Mouse (Mus musculus) liver, embryonic 13.5 days (tissue): ENCODE measurements around the gene Fam117a. TPM values are rescaled to one million over a fixed set of nuclear protein-coding genes. Genes with fewer than 3 reads are reported as not detected.

Source experiments
- ATAC-seq: fragments of 200-750 bp; cut with Nextera tagmentation; 2 replicates; pipeline ENCODE4 v1.8.0; 2017; ENCODE audit warnings: low read depth, mild to moderate bottlenecking, moderate number of reproducible peaks, moderate library complexity
- DNase-seq: peaks from one replicate; pipeline ENCODE4 v3.0.0; 2022
- H3K27ac ChIP-seq: fragments of 300-500 bp; sonication (generic); 2 replicates; pipeline ENCODE4 v1.5.1; 2015; ENCODE audit warnings: moderate library complexity, mild to moderate bottlenecking, inconsistent platforms
- H3K27me3 ChIP-seq: fragments of 300-500 bp; sonication (generic); 2 replicates; pipeline ENCODE4 v1.6.1; 2015; ENCODE audit warnings: mild to moderate bottlenecking, inconsistent platforms
- H3K36me3 ChIP-seq: fragments of 300-500 bp; sonication (generic); 2 replicates; pipeline ENCODE4 v1.6.1; 2015; ENCODE audit warnings: mild to moderate bottlenecking, inconsistent platforms
- H3K4me1 ChIP-seq: fragments of 300-500 bp; sonication (generic); replicated peaks from 2 replicates; pipeline ENCODE4 v1.6.1; 2015; ENCODE audit warnings: inconsistent platforms
- H3K4me2 ChIP-seq: fragments of 300-500 bp; sonication (generic); 2 replicates; pipeline ENCODE4 v1.6.1; 2015; ENCODE audit warnings: inconsistent platforms, mild to moderate bottlenecking, moderate library complexity
- H3K4me3 ChIP-seq: fragments of 300-500 bp; sonication (generic); replicated peaks from 2 replicates; pipeline ENCODE4 v1.5.1; 2015; ENCODE audit warnings: mild to moderate bottlenecking, inconsistent platforms
- H3K9ac ChIP-seq: fragments of 300-500 bp; sonication (generic); 2 replicates; pipeline ENCODE4 v1.6.1; 2015; ENCODE audit warnings: mild to moderate bottlenecking, inconsistent platforms
- H3K9me3 ChIP-seq: fragments of 300-500 bp; sonication (generic); replicated peaks from 2 replicates; pipeline ENCODE4 v1.6.1; 2016; ENCODE audit warnings: inconsistent platforms
- WGBS: fragments of 180-500 bp; shearing (Covaris S2); methylation state at CpG from one replicate; pipeline ENCODE4 v1.1.7; 2015; ENCODE audit not compliant: insufficient replicate concordance; 5-methylcytosine and 5-hydroxymethylcytosine counted together
- polyA plus RNA-seq: library from polyadenylated mRNA; unstranded; fragments of >200 nt; fragmentation: Nextera tagmentation; extraction: Ambion mirVana; gene quantifications from 2 replicates; pipeline ENCODE4 v1.2.1, GENCODE M21; 2015

The Fam117a gene
- 58.0 and 64.5 TPM in 2 replicates for polyA plus RNA-seq

GRCm38 (mm10) chr11:95336568-95337128, at the start of gene Fam117a:
Fam117a (plus strand) TSS chr11:95337018.
- Histone ChIP-seq H3K9ac (peak within 1 kb of the TSS; percentile 100), H3K4me1 (peaks cover 86% of the 10 kb centered on the region), H3K27ac (peak within 1 kb of the TSS; percentile 100), H3K9me3 (no peaks in the 10 kb centered on the region), H3K27me3 (no peaks in the 10 kb centered on the region), H3K4me2 (peak within 1 kb of the TSS; percentile 86), H3K4me3 (peak within 1 kb of the TSS; percentile 100), H3K36me3 (peaks cover 18% of the 10 kb centered on the region)
- DNase-seq, result peak; percentile 85
- WGBS, result 0% methylated on average over 24 of the region's 27 CpGs
- ATAC-seq, result peak; percentile 78

- no peak overlapping the region for H3K27ac ChIP-seq
- peaks cover 2% of the 10 kb centered on the region; the same call in 1 of the 2 replicates for H3K4me1 ChIP-seq
- H3K4me2 ChIP-seq, result no peak overlapping the region
- no peaks in the 10 kb centered on the region for H3K27me3 ChIP-seq
- 43% methylated on average over 4 of the region's 4 CpGs for WGBS
- no peak overlapping the region for H3K9ac ChIP-seq
- no peak for DNase-seq
- no peak for ATAC-seq
- H3K36me3 ChIP-seq, result peaks cover 92% of the 10 kb centered on the region
- H3K9me3 ChIP-seq, result no peaks in the 10 kb centered on the region
- no peak overlapping the region for H3K4me3 ChIP-seq
These were observed 44.8 kb upstream of the Fam117a start for GRCm38 (mm10) chr11:95291998-95292397.

DNA sequence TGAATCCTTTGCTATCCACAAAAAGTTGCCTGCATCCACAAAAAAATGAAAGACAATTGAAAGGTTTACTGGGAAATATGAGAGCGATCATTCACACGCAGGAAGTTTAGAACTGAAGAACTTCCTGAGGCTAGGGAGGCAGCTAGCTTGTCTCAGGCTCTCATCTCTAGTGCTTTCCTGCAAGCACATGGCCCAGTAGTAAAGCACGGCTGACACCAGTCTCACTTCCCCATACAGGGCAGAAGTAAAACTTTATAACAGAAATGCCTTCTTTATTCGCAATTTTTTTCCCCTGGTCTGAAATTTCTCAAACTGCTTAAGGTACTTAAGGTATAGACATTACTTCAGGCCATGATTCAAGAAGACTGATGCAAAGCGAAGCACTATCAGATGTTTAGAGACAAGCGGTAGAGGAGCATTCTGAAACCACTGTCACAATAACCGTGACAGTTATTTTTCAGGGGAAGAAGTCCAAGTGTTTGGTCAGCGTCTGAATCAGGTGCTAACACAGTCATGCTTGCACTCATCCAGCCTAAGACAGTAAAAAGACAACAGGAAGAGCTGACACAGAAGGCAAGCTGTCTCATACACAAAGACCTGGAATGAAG, 43.7 kb upstream of the Fam117a start:
- Histone ChIP-seq H3K4me3 (no peak overlapping the region), H3K9me3 (no peaks in the 10 kb centered on the region), H3K27me3 (no peaks in the 10 kb centered on the region), H3K4me1 (peaks cover 2% of the 10 kb centered on the region; the same call in 1 of the 2 replicates), H3K9ac (no peak overlapping the region), H3K36me3 (peaks cover 92% of the 10 kb centered on the region), H3K27ac (peak overlapping the region; percentile 41), H3K4me2 (no peak overlapping the region)
- no peak for ATAC-seq
- no peak for DNase-seq
- 43% methylated on average over 8 of the region's 8 CpGs for WGBS

DNA sequence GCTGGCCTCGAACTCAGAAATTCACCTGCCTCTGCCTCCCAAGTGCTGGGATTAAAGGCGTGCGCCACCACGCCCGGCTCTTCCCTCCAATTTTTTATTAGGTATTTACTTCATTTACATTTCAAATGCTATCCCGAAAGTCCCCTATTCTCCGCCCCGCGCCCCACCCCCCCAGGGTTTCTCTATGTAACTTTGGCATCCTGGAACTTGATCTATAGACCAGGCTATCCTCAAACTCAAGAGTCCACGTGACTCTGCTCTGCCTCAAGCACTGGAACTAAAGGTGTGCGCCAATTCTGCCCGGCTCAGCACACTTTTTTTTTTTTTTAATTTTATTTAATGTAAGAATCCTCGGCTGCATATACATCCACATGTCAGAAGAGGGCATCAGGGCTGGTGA, 41.1 kb upstream of the Fam117a start:
- H3K4me2 ChIP-seq, result no peak overlapping the region
- no peaks in the 10 kb centered on the region for H3K9me3 ChIP-seq
- H3K4me3 ChIP-seq, result no peak overlapping the region
- peaks cover 91% of the 10 kb centered on the region for H3K36me3 ChIP-seq
- no peak overlapping the region for H3K9ac ChIP-seq
- no peaks in the 10 kb centered on the region for H3K27me3 ChIP-seq
- DNase-seq (no peak), ATAC-seq (no peak)
- 94% methylated on average over 13 of the region's 13 CpGs for WGBS
- H3K27ac ChIP-seq, result no peak overlapping the region
- peaks cover 8% of the 10 kb centered on the region; the same call in 1 of the 2 replicates for H3K4me1 ChIP-seq

DNA sequence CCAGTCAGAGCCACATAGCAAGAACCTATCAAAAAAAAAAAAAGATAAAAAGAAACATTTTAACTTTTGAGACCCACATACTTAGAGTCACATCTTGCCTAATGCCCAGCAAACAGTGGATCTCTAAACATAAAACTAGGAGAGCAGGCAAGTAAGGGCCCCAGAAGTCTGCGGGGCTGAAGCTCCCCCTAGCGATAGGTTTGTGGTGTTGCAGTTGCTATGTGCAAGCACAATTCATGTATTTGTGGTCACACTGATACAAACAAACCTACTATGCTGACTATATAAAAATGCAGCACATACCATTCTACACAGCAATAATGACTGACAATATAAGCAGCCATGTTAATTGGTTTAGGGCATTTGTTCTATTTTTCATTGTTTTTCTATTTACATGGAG, 38.7 kb upstream of the Fam117a start:
- H3K9me3 ChIP-seq, result no peaks in the 10 kb centered on the region
- no peak overlapping the region for H3K27ac ChIP-seq
- no peak overlapping the region for H3K4me3 ChIP-seq
- H3K36me3 ChIP-seq, result peaks cover 91% of the 10 kb centered on the region
- H3K4me1 ChIP-seq, result peaks cover 8% of the 10 kb centered on the region; the same call in 1 of the 2 replicates
- no peak for DNase-seq
- H3K27me3 ChIP-seq, result no peaks in the 10 kb centered on the region
- no peak overlapping the region for H3K4me2 ChIP-seq
- WGBS, result 7% methylated on average over 2 of the region's 2 CpGs
- H3K9ac ChIP-seq, result no peak overlapping the region
- no peak for ATAC-seq

DNA sequence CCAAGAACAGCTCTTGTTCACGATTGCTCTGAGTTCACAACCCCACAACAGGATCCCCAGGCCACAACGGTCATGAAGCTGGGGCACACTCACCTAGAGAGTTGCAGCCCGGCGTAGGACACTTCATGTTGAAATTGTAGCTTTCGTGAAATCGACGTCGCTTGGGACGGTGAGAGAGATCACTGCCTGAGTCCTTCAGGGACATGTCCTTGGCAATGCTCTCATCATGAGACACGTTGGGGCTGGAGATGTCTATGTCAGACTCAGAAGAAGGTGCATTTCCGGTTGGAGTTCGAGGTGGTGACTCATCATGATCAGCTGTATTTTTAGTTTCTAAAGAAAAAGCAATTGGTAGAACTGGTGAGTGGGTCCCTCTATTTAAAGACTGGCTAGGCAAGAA, 36.9 kb upstream of the Fam117a start:
- no peak overlapping the region for H3K4me2 ChIP-seq
- DNase-seq (no peak), ATAC-seq (no peak)
- no peaks in the 10 kb centered on the region for H3K9me3 ChIP-seq
- no peaks in the 10 kb centered on the region for H3K27me3 ChIP-seq
- H3K9ac ChIP-seq, result no peak overlapping the region
- WGBS, result 86% methylated on average over 12 of the region's 12 CpGs
- H3K36me3 ChIP-seq, result peaks cover 91% of the 10 kb centered on the region
- 0 out of 2 replicates have a peak, but pooled peaks cover 6% of the 10 kb centered on the region for H3K4me1 ChIP-seq
- no peak overlapping the region for H3K27ac ChIP-seq
- H3K4me3 ChIP-seq, result no peak overlapping the region

- no peak overlapping the region for H3K27ac ChIP-seq
- H3K36me3 ChIP-seq, result peaks cover 95% of the 10 kb centered on the region
- DNase-seq, result no peak
- H3K9ac ChIP-seq, result no peak overlapping the region
- H3K27me3 ChIP-seq, result no peaks in the 10 kb centered on the region
- no peak for ATAC-seq
- no peak overlapping the region for H3K4me3 ChIP-seq
- H3K4me2 ChIP-seq, result no peak overlapping the region
- WGBS, result 88% methylated on average over 3 of the region's 3 CpGs
- H3K4me1 ChIP-seq, result peaks cover 11% of the 10 kb centered on the region; the same call in 1 of the 2 replicates
- no peaks in the 10 kb centered on the region for H3K9me3 ChIP-seq
These were observed 35.0 kb upstream of the Fam117a start for GRCm38 (mm10) chr11:95301772-95302171.

DNA sequence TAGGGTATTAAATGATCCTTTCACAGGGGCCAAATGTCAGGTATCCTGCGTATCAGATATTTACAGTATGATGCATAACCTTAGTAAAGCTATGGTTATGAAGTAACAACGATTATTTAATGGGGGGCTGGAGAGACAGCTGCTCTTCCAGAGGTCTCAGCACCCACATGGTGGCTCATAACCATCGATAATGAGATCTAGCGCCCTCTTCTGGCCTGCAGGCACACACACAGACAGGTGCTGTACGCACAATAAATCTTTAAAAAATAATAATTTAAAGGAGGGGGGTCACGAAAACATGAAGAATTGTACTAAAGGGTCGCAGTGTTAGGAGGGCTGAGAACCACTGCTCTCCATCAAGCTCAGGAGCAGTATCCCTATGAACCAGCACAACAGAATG, 31.2 kb upstream of the Fam117a start:
- Histone ChIP-seq H3K27ac (no peak overlapping the region), H3K4me1 (peaks cover 28% of the 10 kb centered on the region), H3K4me3 (no peak overlapping the region), H3K4me2 (no peak overlapping the region), H3K36me3 (peaks cover 62% of the 10 kb centered on the region), H3K9me3 (no peaks in the 10 kb centered on the region), H3K9ac (no peak overlapping the region), H3K27me3 (no peaks in the 10 kb centered on the region)
- DNase-seq, result no peak
- WGBS, result 82% methylated on average over 7 of the region's 7 CpGs
- no peak for ATAC-seq

DNA sequence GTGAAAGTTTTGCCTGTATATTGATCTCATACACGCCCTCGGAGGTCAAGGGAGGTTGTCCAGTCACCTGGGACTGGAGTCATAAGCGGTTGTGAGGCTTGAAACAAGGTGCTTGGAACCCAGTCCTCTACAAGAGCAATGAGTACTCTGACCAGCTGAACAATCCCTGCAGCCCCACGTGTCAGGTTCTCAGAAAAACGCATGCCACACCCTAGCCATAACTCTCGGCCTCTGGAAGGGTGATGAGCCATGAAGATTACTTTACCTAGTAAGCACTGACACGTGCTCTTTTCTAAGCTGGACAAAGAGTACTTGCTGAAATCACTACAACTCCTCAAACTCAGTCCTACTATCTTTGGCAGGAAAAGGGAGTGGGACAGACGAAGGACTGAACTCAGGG, 29.3 kb upstream of the Fam117a start:
- no peak overlapping the region; the same call in 1 of the 2 replicates for H3K4me3 ChIP-seq
- no peak for ATAC-seq
- 49% methylated on average over 8 of the region's 8 CpGs for WGBS

DNA sequence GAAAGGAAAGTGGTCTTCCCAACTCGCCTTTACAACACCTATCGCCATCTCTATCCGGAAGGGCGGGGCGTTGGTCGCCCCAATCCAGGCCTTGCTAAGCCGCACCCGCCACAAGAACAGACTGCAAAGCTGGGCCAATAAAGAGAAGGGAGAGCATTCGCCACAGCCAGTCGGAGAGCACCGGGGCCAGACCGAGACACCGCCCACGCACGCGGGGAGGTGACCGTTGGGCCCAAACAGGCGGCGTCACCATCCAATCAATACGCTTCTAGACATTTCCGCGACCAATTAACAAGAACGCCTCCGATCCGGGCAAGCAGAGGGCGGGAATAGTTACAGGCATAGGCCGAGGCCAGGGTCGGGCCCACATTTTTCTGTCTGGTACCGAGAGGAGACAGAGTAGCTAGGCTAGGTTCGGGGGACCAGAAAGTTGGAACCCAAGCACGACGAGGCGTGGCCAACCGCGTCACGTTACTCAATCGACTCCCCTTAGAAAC, 27.3 kb upstream of the Fam117a start:
- Histone ChIP-seq H3K4me3 (peak overlapping the region; percentile 91), H3K9ac (peak overlapping the region; percentile 98), H3K27me3 (no peaks in the 10 kb centered on the region), H3K27ac (peak overlapping the region; percentile 98), H3K36me3 (peaks cover 22% of the 10 kb centered on the region), H3K9me3 (no peaks in the 10 kb centered on the region), H3K4me1 (peaks cover 56% of the 10 kb centered on the region), H3K4me2 (peak overlapping the region; percentile 93)
- under 1% methylated on average over 37 of the region's 37 CpGs for WGBS
- peak; percentile 98 for DNase-seq
- peak; percentile 94 for ATAC-seq

More for the DNA sequence above, 29.3 kb upstream of the Fam117a start:
- no peak for DNase-seq
- Histone ChIP-seq H3K4me1 (peaks cover 43% of the 10 kb centered on the region), H3K9me3 (no peaks in the 10 kb centered on the region), H3K27me3 (no peaks in the 10 kb centered on the region), H3K27ac (peak overlapping the region; percentile 26; the same call in 1 of the 2 replicates), H3K4me2 (peak overlapping the region; percentile 93), H3K36me3 (peaks cover 43% of the 10 kb centered on the region), H3K9ac (peak overlapping the region; percentile 44; the same call in 1 of the 2 replicates)

DNA sequence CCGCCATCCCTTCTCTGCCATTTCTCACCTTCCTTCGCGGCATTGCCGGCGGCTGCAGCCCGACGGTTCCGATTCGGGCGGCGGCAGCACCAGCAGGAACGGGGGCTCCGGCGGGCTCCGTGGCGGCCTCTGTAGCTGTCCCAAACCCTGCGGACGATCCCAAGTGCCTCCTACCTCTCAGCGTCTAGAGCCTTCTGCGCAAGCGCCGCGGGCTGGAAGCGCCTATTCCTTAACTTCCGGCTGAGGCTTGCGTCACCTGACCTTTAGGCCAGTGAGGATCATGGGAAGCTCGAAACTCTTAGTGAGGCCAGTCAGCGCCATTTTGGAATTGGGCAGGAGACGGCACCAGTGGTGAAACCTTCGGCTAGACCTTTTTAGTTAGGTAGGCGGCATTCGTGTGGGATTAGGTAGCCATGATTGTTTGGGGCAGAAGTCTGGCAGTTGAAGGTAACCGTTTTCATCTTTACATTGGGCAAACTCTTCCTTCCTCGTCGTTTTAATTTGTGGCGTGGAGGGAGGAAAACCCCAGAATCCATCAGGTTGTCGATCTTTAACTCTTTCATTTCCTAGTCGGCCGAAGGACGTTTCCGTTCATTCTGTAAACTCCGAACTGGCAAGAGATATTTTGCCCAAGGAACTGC, 26.7 kb upstream of the Fam117a start, which contains the start of gene Kat7:
Kat7 (minus strand) TSS at position 240 of the 641 bp plus-strand sequence.
- Histone ChIP-seq H3K9ac (peak within 1 kb of the TSS; percentile 98), H3K27ac (peak within 1 kb of the TSS; percentile 98), H3K9me3 (no peaks in the 10 kb centered on the region), H3K4me1 (peaks cover 60% of the 10 kb centered on the region), H3K36me3 (peaks cover 19% of the 10 kb centered on the region), H3K4me2 (peak within 1 kb of the TSS; percentile 93), H3K4me3 (peak within 1 kb of the TSS; percentile 91), H3K27me3 (no peaks in the 10 kb centered on the region)
- ATAC-seq (peak; percentile 85), DNase-seq (peak; percentile 97)
- WGBS, result under 1% methylated on average over 42 of the region's 42 CpGs
